Mouse (Mus musculus): ENCODE measurements around the gene Hsd17b1. TPM values are rescaled to one million over a fixed set of nuclear protein-coding genes. Genes with fewer than 3 reads are reported as not detected.

The Hsd17b1 gene
- 0.43 and 0.55 TPM in 2 replicates for polyA plus RNA-seq (2012; rRNA removed)

DNA sequence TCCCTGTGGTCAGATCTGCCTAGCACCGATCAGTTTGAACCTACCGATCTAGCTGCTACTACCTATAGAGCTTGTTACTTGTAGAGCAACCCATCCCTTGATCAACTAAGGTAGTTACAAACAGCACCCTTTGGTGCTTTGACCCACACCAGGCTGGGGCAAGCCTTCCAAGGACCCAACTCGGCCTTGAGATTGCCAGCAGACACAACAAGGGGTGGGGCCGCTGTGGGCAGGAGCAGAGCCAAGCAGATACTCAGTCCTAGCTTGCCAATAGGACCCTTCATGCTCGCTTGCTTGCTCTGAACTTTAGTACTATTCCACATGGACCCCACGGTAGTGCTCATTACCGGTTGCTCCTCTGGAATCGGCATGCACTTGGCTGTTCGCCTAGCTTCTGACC, at the start of gene Hsd17b1:
Gene Hsd17b1 (plus strand): TSS at position 291 of the 400 bp plus-strand sequence.
- DNase-seq (ENCODE audit: low read depth): no peak

DNA sequence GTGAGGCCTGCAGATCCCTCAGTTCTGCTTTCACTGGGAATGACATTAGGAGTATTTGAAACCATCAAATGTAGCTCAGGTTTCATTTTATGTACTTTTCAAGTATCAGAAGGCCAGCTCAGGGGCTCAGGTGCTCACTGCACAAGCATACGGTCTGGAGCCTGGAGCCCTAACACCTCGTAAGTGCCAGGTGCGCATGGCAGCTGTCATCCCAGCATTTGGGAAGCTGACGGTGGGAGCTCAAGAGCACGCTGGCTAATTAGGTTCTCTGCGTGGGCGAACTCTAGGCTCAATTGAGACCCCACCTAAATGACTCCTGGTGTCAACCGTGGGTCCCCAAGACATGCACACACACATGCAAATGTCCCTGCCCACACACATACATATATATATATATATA, 48.9 kb upstream of the Hsd17b1 start:
- DNase-seq (ENCODE audit: low read depth): no peak

DNA sequence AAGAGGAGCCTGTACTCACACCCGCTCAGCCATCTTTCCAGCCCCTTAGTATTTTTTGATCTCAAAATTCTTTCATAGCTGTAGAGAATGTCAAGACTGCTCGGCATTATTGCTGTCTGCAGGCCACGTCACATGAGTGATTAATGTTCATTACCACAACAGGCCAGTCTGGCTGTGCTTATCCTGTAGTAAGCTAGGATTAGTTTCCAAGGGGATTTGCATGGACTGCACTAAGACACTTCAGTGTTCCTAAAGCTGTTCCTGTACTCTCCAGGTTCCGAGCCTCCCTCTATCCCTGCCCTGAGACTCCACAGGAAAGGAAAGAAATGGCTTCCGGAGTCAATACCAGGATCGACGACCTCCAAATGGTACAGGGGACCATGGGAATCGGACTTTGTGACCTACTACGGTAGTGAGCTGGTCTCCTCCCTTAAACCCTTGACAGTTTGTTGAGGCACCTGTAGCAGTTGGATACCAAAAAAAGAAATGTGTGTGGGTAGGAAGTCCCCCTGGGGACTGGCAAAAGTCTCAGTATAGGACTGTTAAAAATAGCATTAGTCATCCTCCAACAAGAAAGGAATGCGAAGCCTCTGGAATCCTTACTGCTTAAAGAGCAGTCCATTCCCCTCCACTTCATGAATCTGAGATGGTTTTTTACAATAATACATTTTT, 47.9 kb upstream of the Hsd17b1 start:
- no peak for DNase-seq (ENCODE audit: low read depth)

DNA sequence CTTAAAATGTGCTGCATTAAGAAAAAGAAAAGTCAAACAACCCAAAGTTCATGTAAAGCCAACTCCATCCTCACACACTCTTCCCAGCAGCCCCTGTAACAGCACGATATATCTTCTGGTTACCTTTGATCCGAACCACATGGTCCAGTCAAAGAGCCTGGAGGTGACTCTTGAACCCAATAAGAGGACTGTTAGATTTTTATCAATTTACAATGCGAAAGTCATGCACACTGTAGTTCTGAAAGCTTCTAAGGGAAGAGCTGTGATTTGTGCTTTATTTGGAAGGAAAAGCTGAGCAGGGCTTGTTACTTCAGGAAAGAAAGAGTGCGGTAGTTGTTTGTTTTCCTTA, 47.4 kb upstream of the Hsd17b1 start:
- no peak for DNase-seq (ENCODE audit: low read depth)

DNA sequence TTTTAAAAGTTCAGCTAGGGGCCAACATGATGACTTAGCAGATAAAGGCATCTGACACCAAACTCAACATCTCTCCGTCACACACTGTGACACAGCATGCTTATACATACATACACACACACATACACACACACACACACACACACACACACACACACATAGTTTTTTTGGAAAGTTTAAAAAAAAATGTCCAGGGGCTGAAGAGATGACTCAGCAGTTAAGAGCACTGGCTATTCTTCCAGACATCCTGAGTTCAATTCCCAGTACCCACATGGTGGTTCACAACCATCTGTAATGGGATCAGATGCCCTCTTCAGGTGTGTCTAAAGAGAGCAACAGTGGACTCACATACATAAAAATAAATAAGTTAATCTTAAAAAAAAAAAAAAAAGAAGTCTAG, 46.7 kb upstream of the Hsd17b1 start:
- no peak for DNase-seq (ENCODE audit: low read depth)

DNA sequence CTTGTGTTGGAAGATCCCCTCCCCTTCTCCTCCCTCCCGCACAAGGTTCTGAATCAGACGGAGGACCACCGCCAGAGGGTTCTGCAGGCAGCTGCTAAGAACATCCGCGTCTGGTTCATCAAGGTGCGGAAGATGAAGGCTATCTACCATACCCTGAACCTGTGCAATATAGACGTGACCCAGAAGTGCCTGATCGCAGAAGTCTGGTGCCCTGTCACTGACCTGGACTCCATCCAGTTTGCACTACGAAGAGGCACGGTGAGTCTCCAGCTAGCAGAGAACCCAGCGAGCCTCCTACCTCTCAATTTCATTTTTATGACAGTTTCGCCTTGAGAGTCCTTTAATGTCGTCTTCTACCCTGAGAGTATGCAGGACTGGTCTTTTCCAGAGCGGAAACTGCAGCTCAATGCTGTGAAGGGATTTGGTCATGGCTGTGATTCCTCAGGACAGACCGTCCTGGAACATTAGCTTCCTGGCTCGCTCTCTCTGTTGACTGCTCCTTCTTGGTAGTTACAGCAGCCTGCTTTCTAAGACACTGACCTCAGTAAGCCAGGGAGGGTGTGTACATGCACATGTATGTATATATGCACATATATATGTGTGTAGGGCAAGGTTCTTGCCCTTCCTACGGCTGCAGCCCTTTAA, 44.2 kb upstream of the Hsd17b1 start:
- no peak for DNase-seq (ENCODE audit: low read depth)

DNA sequence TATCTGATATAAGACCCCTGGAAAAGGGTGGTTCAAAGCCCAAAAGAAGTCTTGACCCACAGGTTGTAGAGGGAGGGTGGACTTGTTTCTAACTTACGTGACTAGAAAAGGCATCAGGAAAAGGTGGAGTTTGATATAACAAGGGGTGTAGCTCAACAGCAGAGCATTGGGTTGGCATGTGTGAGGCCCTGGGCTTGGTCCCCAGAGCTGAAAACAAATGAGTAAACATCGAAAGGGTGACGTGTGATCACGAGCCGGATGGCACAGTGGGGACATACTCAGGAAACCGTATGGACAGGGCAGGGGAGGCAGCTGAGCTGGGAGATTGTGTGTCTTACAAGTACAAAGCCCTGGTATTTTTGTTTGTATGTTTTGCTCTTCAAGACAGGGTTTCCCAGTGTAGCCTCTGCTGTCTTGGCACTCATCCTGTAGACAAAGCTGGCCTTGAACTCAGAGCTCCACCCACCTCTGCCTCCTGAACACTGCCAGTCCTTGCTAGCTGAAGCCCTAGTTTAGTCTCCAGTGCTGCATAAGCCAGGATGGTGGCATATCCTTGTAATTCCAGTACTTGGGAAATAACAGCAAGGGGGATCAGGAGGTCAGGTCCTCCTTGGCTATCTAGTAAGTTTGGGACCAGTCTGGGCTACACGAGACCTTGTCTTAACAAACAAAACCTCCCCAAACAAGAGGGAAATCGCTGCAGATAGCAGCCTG, 43.4 kb upstream of the Hsd17b1 start:
- no peak for DNase-seq (ENCODE audit: low read depth)

DNA sequence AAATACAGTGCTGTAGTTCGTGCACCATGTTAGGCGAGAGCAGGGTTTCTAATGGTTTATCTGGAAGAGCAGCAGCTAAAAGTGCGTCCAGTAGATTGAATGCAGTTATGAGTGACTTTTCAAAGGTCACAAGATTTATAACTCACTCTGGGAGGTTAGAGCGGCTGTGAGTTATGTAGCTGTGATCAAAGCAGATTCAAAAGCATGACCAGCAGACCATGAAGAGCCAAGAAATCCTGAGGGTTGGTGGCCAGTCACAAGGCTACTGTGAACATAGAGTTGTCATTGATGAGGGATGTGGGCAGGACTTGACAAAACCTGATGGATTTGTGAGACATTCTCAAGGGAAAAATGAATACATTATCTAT, 42.9 kb upstream of the Hsd17b1 start:
- no peak for DNase-seq (ENCODE audit: low read depth)

DNA sequence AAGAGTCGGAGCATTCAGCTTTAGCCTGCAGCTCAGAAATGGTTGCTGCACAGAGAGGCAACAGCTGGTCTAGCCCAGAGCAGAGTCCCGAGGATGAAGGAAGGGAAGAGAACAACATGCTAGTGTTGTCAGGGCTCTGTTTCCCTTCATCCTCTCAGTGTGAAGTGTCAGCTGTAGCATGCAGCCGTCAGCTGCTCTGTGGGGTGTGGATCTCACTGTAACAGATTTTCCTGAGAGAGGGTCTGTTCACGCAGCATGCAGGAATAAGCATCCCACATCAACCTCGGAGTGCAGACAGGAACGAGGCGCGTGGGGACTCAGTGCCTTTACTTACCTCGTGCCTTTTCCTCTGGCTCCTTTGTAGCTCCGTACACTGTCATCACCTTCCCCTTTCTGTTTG, 40.4 kb upstream of the Hsd17b1 start:
- no peak for DNase-seq (ENCODE audit: low read depth)

DNA sequence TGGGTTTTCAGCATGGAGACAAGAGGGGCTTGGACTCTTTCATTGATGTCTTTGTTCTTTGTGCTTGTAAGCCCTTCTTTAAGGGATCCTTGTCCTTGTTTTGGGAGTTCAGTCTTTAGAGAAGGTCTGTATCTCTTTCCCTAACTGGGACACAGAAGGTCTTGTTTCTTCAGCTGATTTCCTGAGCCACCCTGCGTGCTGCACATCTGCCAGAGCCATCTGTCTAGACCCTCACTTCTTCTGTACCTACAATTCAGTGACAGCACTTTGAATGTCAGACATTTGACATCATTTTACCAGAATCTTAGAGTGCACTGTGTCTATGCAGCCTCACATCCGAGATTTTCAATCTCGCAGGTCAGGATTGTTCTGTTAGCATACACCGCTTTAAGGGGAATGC, 32.4 kb upstream of the Hsd17b1 start:
- no peak for DNase-seq (ENCODE audit: low read depth)

DNA sequence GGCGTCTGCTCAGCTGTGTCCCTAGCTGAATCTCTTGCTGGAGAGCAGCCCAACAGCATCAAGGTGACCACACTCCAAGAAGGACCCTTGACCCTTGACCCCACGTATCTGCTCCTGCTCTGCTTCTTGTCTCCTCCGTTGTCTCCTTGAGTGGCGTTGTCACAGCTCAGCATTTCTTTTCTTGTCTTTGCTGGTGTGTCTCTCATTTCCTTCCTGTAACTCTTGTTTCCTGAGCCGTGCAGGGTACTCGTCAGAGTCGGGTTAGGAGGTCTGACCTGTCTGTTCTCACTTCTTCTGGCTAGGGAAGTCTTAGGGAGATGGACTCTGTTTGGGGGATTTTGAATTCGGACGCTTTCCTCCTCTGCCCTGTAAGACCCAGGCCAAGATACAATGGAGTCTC, 31.8 kb upstream of the Hsd17b1 start:
- no peak for DNase-seq (ENCODE audit: low read depth)

DNA sequence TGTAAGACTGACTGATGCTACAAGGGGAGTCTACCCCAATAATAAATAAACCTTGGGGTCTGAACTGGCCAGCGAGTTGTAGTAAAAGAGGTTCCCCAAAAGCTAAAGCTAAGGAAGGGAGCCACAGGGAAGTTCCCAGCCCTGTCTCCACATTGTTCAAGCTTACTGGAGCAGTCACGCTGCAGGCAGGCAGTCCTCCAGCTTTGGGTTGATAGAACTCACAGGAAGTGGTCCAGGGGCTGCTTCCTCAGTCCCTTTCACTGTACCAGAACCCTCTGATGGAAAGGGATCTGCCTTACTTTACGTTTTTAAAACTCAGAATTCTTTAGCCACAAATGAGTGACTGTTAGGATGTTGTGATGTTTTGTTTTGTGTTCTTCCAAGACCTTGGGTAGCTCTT, 30.7 kb upstream of the Hsd17b1 start:
- DNase-seq (ENCODE audit: low read depth): no peak

DNA sequence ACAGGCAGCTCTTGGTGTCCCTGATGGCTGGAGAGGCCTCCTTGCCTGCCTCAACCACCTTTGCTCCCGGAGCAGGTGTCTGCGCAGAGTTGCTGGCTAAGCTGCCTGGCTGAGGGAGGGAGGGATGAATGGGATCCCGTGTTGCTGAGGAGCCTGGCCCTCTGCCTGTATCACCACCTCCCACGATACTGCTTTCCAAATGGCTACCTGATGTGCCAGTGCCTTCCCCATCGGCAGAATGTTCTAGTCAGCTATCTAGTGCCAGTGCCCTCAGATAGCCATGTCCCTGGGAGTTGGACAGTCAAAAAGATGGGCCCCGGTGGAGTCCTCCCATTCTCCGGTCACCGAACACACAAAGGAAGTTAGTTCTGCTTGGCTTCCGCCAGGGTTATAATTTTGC, 27.9 kb upstream of the Hsd17b1 start:
- no peak for DNase-seq (ENCODE audit: low read depth)

DNA sequence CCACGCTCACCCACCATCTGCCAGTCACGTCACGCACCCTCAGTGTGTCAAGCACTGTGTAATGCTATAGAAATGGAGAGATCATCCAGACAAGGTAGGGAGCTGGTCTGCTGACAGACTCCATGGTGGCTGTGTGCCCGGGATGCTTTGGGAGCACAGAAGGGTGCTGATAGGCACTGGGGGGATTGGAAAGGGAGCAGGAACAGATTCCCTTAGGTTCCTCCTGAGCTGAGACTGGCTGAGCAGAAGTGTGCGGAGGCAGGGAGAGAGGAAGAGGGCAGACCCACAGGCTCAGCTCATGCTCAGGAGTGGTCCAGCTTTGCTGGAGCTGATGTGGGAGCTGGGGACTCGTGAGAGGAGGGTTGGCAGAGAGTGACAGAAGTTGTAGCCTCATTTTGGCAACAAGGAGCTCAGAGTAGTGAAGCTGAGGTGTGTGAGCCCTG, 27.1 kb upstream of the Hsd17b1 start:
- DNase-seq (ENCODE audit: low read depth): no peak

DNA sequence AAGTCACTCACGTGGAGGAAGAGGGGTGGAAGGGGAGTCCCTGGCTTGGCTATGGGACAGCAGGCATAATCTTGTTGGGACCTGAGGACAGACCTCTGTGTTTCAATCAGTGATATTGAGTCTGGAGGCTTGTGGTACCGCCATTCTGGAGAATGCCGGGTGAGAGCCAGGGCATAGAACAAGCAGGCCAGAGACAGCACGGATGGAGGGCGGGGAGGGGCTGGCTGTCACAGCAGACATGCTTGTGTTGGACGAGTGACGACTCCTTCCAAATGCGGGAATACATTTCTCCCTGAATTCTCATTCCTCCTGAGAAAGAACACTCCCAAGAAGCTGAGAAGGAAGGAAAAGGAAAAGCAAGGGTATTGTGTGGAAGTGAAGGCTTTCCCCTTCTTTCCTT, 26.6 kb upstream of the Hsd17b1 start:
- no peak for DNase-seq (ENCODE audit: low read depth)

DNA sequence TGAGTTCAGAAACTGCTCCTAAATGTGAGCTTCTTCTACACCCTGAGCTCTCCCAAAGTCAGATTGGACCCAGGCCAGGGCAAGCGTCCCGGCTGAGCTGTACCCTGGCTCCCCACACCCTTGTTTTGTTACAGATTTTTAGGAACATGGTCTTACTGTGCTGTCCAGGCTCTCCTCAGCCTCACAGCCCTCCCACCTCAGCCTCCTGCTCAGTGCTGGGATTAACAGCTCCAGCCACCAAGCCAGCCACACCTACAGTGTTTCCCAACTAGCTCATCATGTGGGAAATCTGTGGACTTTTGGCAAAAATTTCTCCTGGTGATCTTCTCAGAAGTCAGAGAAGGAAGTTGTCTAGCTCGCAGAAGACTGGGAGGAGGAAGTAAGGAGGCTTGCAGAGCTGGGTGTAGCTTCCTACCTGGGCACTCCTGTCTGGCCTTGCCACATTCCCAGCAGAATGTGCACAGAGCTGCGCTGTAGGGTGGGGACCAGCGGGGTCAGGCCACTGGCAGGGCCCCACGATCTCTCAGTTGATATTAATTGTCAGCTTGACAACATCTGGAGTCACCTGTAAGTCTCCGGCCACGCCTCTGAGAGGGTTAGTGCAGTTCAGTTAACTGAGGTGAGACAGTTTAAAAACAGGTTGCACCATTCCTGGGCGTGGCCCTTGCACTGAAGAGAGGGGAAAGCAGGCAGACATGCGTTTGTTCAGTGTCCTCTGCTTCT, 25.3 kb upstream of the Hsd17b1 start:
- DNase-seq (ENCODE audit: low read depth): no peak

DNA sequence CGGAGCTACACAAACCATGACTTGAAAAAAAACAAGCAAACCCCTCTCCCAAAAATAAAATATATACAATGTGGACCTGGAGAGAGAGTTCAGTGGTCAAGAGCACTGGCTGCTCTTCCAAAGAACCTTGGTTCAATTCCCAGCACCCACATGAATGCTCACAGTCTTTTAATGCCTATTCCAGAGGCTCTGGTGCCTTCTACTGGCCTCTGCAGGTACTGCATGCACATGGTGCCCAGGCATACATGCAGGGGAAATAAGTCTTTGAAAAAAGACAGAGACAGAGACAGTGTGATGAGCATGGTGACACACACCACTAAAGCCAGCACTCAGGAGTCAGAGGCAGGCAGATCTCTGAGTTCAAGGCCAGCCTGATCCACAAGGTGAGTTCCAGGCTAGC, 24.2 kb upstream of the Hsd17b1 start:
- no peak for DNase-seq (ENCODE audit: low read depth)

DNA sequence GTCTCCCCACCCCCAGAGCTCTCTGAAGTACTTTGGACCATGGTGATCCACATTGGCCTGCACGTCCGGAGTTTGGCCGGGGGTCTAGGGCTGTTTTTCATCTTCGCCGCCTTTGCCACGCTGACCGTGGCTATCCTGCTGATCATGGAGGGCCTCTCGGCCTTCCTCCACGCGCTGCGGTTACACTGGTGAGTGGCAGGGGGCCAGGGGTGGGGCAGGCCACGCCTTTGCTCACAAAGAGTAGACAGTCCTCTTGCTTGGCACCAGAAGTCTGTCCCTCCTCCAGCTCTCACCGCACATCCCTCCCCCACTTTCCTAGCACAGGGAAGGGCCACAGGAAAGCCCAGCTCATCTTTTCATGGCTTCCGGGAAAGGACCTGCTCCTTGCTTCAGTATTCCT, 22.8 kb upstream of the Hsd17b1 start:
- no peak for DNase-seq (ENCODE audit: low read depth)

DNA sequence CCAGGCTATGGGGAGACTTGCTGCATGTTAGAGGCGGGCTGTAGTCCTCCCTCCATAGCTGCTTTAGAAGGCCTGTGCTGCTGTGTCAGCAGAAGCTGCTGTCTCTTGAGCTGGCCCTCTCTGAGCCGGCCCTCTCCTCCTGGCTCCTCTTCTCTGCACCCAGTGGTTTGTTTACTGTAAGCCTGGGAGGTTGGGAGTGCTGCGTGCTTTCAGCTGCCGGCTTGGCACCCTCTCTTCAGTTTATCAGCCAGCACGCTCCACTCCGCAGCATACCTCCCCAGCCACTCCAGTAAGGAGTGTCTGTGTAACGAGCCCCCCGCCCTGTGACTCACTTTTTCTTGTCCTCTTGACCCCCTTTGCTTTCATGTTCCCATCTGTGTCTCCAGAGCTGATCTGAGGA, 21.3 kb upstream of the Hsd17b1 start:
- no peak for DNase-seq (ENCODE audit: low read depth)

DNA sequence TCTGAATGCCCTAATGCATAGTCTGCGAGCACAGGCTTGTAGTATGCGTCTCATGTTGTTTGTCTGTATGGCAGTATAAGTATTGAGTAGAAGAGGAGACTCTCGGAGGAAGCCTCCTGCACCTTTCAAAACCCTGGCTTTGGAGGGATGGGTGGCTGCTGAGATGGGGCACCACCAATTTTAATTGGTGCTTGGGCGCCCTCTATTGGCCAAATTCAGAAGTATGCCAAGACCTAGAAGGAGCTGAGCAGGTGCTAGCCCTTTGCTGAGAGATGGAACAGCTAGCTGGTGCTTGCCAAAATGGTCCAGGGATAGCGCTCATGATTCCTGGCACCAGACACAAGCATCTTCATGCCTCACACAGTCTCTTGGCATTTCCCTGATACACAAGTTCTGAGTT, 20.4 kb upstream of the Hsd17b1 start:
- no peak for DNase-seq (ENCODE audit: low read depth)

DNA sequence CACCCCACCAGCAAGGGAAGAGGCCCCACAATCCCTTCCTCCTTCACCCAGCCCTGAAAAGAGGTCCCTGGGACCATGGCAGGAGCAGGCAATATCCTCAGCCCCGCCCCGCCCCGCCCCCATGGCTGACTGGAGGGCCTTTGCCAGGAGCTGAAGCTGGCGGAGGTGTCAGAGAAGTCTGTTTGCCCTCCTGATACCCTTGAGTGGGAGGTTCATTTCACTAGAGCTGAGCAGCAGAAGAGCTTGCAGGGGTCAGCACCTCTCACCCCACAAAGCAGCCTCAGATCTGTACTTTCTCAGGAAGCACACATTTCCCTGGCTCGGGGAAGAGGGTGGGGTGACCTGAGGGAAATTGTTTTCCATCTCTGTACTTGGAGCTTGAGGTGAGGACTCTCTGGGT, 19.5 kb upstream of the Hsd17b1 start:
- DNase-seq (ENCODE audit: low read depth): no peak

DNA sequence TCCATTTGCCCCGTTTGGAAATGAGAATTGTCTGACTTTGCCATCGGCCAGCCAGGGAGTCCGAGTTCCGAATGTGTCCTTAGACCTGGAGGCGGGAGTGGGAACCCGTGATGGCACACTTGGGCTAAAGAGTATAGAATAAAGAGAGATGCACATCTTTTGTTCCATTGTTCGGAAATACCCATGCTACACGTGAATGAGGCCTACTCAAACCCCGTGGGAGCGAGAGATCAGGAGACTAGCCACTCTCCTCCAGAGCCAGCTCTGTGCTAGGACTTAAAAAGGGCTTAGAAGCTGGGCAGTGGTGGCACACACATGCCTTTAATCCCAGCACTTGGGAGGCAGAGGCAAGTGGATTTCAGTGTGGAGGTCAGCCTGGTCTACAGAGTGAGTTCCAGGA, 18.7 kb upstream of the Hsd17b1 start:
- DNase-seq (ENCODE audit: low read depth): no peak

DNA sequence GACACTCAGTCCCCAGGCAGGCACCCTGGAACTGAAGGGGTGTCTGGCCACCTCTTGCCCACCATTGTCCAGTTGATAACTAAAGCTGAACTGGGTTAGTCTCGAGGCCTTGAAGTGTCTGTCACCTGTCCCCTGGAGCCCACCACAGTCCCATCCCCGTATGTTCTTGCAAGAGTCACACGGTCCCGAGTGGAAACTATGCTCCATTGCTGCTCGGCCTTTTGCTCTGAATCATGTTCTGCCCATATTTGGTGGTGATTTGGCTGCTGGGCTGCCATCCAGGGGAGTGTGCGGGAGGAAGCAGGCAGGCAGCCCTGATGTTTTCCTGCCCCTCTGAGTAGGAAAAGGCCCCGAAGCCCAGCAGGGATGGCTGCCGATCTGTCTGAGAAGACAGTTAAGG, 18.1 kb upstream of the Hsd17b1 start:
- no peak for DNase-seq (ENCODE audit: low read depth)

Measured in gonadal fat pad, adult 2 months (tissue).